Mouse (Mus musculus) kidney, adult 9 months (tissue): ENCODE results near the gene Acap1.
"Not testable (repeated sequence)": the region's sequence is repeated elsewhere in the genome, so short reads cannot be mapped to it uniquely, and the experiment has no call there.

ENCODE experiments used
- DNase-seq: peaks from one replicate; pipeline ENCODE4 v3.0.0; 2022

Acap1 gene

DNA sequence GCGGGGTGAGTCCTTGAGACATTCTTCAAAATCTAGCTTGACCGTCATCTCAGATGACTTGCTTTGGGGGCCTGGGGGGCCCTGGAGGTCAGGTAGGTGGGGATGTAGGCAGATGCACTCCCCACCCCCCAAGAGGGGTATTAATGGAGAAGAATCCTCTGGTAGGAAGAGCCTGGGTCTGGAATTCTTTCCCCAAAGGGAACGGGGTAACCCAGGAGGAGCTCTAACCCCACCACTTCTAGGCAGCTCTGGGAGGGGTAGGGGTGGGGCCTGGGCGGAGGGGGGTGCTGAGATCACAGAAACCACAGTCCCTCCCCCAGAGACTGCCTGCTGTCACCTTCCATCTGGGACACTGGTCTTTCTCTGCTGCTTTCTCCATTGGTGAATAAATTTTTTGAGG, at the start of gene Acap1:
Gene Acap1 (minus strand): TSS at position 249 of the 400 bp plus-strand sequence.
- no peak for DNase-seq

DNA sequence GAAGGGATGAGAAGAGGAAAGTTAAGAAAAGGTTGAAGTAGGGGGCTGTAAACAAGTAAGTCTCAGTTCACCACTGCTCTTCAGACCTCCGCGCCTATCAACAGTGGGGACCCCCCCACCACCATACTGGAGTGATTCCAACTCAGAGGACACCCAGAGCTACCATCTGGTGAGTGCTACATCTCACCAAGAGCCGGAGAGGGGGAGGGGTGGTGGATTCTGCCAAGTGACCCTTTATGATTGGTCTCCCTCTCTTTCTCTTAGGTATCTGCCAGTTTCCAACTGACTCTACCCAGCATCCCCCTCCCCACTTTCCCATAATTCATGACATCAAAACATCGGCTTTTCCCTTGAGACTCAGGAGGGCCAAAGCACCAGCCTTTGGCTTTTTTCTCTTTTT, 45.6 kb upstream of the Acap1 start:
- no peak for DNase-seq

DNA sequence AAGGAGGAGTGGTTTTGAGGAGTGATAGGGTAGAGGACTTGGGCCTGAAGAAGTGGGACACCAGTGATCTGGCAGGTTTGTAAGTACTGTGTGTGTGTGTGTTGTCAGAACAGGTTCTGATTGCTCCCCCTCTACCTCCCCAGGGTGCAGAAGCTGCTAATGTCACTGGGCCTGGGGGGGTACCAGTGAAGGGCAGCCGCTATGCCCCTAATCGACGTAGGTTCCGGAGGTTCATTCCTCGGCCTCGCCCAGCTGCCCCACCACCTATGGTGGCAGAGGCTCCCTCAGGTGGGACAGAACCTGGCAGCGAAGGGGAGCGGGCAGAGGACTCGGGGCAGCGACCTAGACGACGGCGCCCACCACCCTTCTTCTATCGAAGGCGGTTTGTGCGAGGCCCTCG, 44.4 kb upstream of the Acap1 start:
- DNase-seq: no peak

DNA sequence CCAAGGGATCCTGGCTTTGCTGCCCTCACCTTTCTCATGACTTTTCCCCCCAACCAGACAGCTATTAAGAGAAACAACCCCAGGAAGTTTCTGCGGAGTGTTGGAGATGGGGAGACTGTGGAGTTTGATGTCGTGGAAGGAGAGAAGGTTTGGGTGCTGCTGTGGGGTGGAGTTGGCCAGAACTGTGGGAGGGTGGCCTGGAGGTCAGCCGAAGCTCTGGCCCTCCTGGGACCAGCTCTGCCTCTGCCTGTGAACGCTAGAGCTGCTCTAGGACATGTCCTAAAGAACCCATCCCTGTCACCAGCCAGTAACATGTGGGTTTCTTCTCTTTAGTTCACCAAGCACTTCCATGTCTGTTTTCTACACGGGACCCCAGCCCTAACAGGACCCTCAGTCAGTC, 43.8 kb upstream of the Acap1 start:
- no peak for DNase-seq

DNA sequence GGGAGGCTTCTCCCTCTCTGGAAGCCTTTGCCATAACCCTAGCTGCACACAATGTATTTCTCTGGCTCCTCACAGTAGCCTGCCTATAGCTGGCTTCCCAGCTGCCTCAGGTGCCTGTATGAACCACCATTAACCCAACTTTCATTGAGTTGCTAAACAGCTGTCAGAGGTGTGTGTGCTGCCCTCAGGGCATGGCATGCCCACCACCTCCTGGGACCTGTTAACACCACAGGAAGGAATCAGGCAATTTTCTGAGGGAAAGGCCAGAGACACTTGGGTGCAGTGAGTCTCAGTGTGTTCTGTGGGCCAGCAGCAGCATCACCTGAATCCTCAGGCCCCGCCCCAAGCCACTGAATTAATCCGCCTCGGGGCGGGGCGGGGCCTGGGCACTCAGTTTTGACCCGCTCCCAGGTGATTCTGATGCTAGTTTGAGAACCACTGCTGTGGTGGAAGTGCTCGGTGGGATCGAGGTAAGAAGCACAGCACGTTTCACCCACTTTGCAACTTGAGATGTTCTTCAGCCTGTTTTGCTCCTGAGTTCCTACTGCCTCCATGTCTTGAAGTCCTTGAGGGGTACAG, 43.2 kb upstream of the Acap1 start:
- no peak for DNase-seq

DNA sequence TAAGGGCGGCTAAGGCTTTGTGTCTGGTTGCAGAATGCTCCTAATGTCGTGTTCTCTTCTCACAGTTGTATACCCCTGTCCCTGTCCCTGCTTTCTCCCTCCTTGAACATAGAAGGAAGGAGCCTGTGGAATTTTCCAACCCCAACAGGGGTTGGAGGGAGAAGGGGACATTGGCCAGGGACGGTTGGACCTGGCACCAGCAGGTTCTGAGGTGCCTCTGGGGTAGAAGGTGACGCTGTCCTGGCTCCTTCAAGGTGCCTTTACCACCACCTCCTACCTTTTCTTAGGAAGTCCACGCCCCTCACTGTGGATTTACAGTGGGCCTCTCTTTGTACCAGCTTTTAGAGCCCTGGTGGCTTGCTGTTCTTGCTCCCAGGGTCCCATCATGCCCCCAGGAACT, 42.5 kb upstream of the Acap1 start:
- no peak for DNase-seq

DNA sequence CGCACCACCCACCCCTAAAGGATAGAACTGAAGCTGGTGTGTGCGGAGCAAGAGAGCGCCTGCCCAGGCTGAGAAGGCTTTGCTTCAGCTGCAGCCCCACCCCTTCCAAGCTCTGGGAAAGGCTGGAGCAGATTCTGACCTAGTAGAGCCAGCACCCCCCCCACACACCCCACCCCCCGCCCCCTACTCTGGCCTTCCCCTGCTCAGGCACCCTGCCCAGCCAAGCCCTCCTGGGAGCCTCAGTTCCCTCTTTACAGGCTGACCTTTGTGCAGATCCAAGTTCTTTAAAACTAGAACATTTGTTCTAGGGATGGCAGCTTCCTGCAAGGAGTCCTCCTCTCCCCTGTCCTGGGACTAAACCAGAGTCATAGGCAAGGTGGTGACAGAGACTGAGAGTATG, 42.0 kb upstream of the Acap1 start:
- DNase-seq: peak; percentile 49

DNA sequence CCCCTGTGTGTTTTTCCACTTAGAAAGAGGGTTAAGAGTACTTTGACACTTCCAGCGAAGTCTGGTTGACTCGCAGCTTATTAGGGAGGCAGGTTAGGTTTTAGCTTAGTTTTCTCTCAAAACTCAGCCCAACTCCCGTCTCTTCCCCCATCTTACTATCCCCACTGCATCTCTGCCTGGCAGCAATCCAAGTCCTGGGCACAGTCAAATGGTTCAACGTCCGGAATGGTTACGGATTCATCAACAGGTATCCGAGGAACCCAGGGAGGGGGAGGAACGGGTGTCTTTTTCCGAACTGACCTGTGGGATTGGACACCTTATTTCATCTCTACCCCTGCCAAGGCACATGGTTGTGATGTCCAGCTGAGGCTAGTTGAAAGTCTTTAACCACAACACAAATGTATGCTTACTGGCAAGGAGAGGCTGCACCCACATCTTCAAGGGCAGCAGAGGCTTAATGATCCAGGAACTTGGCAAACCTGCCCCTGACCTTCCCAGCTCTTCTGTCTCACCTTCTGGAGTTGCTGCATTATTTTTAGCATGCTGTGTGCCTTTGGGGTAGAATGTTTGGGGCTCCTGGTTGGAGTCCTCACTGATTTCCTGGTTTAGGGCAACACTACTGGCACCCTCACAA, 41.5 kb upstream of the Acap1 start:
- peak; percentile 72 for DNase-seq

DNA sequence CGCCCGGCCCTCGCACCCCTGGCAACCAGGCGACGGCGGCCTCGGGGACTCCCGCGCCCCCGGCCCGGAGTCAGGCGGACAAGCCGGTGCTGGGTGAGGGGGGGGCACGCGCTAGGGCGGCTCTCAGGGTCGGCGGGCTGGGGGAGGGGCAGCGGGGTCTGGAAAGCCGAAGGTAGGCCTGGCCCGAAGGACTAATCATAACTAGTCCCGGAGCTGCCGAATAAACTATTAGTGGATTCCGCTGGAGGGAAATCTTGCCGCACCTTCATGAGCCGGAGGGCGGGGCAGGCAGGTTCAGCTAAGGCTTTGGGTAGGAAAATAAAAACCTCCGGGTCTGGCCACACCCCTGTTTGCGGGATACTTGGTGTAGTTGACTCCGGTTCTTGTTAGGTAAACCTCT, 40.8 kb upstream of the Acap1 start:
- DNase-seq: peak; percentile 50

DNA sequence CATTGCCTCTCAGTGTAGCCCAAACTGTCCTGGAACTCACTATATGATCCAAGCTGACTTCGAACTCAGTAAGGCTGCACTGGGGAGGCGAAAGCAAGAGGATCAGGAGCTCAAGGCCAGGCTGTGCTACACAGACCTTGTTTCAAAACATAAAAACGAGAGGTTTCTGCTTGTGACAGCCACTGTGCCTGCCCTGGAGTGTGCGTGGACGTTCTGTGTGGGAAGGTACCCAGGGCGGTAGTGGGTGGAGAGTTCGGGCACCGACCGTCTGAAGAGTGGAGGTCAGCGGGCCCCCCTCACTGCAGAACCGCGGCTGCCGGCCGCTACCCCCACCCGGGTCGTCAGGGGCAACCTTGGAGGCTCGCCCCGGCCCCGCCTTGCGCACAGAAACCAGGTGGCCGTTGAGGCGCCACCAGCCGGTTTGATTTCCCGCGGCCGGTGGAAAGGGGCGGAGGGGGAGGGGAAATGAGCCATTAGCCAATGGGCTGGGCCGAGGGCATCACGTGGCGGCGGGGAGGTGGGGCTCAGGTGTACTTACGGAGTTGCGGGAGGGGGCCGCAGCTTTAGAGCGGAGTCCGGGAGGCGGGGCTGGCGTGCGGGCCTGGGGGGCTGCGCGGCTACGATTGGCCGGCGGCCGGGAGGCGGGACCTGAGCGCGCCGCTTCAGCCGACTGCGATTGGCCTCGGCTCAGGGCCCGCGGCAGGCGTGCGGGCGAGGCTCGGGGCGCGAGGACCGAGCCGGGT, 40.0 kb upstream of the Acap1 start, which contains the start of gene Ybx2:
Gene Ybx2 (plus strand): TSS at position 660 of the 743 bp plus-strand sequence.
- peak; percentile 90 for DNase-seq

DNA sequence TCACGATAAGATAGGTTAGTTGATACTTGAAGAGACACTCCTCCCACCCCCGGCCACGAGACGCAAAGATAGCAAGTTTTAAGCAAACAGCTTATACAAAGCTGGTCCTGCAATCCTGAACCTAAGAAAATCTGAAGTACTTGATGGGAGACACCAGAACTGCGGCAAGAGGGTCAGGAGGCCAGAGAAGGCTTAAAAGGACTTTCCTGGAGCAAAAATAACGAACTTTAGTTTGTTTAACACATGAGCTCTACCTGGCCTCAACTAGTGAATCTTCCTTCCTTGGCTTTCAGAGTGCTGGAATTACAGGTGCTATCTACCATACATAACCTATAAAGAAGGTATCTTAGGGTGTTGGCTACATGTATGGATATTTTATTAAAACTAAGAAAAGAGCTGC, 39.3 kb upstream of the Acap1 start:
- no peak for DNase-seq

DNA sequence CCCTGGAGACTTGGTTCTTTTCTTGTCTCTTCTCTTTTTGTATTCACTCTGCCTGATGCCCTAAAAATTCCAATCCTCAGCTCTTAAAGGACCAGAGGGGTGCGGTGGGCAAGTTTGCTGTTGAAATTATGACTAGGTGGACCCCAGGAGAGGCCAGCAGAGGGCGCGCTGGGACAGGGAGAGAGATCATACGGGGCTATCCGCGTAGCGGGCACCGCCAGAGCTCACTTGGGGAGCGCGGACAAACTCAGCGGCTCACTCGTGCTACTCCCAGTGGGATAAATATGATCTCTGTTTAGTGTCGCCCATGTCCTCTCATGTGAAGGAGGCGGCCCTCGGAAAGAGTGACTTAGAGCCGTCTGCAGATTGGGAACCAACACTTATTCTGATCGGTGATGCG, 38.8 kb upstream of the Acap1 start:
- peak; percentile 90 for DNase-seq

DNA sequence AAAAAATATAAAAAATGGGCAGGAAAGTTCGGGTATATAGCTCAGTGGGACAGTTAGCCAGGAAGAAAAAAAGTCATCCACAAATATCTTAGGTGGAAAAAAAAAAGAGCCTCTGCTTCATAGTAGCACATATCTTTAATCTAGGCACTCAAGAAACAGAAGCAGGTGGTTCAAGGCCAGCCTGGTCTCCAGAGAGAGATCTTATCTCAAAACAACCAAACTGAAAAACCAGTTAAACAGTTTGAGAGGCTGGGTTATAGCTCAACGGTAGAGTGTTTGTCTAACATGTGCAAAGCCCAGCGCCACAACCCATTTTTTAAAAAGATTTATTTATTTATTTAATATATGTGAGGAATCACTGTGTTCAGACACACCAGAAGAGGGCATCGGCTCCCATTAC, 37.7 kb upstream of the Acap1 start:
- DNase-seq: no peak

DNA sequence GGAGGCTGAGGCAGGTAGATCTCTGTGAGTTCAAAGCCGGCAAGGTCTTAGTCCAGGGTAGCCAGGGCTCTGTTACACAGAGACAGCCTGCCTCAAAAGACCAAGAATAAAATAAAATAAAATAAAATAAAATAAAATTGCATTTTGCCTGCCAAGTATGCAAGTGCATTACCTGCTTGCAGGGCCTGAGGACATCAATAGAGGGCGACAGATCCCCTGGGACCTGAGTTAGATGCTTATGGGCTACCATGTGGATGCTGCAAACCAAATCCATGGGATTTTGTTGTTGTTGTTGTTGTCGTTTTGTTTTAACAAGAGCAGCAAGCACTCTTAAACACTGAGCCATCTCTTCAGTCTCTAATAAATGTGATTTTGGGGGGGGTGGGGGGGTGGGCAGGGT, 36.9 kb upstream of the Acap1 start:
- no peak for DNase-seq

DNA sequence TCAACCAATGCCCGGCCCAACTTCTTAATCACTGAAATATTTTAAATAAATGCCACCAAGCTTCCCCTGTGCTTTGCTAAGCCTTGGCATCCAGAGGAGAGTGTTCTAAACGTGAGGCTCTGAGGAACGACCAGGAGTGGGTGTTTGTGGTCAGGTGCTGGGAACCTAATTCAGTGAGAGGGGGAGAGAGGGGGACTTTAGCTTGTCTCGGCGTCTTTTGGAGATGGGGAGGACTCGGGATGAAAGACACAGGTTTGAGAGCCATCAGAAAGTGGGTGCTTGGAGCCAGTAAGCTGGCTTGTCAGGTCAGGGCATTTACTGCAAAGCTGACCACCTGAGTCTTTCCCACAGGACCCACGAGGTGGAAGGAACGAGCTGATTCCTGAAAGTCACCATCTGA, 36.4 kb upstream of the Acap1 start:
- no peak for DNase-seq

DNA sequence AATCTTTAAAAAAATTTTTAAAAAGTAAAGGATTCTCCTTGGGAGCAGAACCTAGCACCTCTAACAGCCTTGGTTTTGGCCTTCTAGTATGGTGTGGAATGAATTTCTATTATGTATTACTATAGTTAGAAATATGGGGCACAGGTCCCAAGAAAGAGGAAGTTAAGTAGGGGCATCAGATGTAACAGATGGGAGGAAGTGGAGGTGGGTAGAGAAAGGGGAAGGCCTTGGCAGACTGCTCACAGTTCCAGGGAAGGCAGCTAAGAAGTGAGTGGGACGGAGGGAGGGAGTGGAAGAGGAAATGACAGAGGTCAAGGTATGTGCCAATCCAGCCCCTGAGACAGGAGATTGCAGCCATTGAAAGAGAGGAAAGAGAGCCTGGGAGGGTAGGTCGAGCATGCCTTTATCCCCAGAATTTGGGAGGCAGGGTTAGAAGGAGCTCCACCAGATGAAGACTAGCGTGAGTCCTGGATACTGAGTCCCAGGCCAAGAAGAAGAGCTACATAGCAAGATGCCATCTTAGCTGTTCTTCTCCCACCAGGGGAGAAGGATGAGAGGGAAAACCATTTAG, 35.7 kb upstream of the Acap1 start:
- DNase-seq: no peak

DNA sequence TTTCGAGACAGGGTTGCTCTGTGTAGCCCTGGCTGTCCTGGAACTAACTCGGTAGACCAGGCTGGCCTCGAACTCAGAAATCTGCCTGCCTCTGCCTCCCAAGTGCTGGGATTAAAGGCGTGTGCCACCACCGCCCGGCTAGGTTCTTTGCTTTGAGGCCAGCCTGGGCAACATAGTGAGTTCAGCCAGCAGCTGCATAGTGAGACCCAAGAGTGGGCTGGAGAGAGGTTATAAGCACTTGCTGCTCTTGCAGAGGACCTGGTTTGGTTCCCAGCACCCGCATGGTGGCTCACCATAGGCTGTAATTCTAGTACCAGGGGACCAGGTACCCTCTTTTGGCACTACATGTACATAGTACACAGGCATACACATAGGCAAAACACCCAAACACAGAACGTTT, 34.8 kb upstream of the Acap1 start:
- not testable (repeated sequence) for DNase-seq

DNA sequence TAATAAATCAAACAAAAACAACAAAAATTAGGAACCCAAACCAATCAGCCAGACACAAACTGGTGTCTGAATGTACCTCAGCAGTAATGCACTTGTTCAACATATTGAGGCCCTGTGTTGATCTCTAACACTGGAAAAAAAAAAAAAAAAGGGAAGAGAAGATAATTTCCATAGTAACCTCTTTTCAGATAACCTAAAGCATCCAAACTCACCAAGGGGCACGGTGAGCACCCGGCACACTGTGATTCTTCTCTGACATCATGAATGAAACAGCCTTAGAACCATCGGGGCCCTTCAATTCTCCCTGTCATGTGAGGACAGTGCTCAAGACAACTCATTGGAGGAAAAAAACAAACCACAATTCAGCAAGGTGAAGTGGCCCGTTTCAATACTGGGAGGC, 34.4 kb upstream of the Acap1 start:
- DNase-seq: no peak

DNA sequence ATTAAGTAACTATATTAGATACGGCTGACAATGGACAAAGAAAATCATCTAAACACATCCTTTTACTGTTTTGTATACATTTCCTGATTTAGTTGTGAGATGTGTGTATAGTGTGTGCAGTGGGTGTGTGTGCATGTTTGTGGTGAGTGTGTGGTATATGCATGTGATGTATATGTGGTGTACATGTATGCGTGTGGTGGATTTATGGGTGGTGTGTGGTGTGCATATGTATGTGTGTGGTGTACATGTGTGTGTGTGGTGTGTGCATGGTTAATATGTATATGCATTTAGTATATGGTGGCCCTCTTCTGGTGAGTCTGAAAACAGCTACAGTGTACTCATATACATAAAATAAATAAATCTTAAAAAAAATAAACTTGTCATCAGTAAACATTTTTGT, 32.2 kb upstream of the Acap1 start:
- DNase-seq: no peak

DNA sequence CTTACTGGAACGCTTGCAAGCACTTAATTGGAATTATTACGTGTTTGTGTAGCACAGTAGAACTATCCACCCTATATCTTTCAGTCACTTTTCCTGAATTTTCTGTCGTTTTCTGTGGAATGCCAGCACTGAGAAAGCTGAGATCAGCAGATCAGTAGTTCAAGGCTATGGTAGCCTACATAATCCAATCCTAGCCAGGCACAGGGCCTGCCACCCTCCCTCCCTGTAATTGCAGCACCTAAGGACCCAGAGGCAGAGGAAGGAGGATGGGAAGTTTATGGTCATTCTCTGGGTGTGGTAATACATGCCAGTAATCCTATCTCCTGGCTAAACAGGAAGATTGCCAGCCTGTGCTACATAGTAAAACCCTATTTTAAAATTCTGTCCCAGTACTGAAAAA, 27.5 kb upstream of the Acap1 start:
- DNase-seq: no peak

DNA sequence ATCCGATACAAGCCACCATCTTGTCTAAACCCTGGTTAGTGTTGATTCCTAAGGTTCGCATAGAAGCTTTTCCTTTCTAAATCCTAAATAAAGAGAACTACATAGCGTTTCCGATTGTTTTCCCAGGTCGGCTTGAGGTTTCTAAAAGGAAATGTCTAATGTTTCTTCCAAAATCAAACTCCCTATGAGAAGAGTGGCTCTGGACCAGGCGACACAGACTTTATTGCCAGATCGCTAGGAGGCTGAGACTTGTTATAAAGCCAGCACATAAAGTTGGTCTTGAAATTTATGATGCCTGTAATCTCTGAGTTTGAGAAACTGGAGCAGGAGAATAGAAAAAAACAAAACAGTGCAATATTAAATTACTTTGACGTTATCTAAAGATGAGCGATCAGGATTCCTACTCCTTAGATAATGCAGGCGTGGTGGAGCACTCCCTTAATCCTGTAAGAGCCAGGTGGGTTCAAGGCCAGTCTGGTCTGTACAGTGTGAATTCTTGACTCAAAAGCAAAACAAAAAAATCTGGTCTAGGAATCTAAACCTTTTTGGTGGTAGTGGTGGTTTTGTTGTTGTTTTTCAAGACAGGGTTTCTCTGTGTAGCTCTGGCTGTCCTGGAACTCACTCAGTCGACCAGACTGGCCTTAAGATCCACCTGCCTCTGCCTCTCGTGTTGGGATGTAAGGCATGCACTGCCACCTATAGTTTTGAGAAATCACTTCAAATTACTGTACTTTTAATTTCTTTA, 26.8 kb upstream of the Acap1 start:
- DNase-seq: peak; percentile 42

DNA sequence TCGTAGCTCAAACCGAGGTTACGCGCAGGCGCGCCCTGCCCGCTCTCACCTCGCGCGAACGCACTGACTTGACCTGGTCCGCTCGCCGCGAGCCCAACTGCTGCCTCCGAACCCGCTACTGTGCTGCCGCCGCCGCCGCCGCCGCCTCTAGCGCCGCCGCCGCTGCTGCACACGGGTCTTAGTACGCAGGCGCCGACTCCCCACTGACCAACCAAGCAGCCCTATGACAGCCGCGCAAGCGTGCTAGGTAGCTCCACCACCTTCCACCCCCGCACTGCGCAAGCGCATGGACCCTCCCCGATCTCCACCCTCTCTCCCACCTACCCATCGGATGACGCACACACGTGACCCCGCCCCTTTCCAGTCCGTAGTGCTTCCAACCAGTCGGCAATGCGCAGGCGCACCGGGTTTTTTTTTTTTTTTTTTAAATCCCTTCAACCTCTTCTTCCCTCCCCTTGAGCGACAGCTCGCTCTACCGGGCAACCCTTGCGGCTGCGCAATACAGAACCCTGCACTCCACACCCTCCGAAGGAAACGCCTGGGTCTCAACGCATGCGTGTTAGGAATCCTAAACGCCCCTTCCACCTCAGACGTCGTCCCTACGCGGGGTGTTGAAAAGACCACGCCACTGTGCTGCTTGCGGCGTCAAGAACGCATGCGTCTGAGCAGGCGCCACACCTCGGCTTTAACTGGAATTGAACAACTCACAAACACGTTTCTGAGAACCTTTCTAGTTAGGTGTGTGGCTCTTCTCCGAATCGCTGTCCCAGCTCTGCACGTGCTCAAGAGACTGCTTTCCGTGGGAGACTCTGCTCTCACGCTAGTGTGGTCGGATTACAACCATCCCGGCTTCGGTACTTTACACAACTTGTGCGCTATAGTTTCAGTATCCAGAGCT, 26.0 kb upstream of the Acap1 start, which contains the start of gene Eif5a:
Gene Eif5a (minus strand): TSS at position 845 of the 898 bp plus-strand sequence.
- DNase-seq: peak; percentile 100
